Mouse (Mus musculus) heart, adult 8-10 months (tissue): Measurements from ENCODE around the gene Pfas. TPM values are rescaled to one million over a fixed set of nuclear protein-coding genes. Genes with fewer than 3 reads are reported as not detected.
A peak's percentile ranks its signal among the peaks of the same experiment; 100 is the strongest.
"Not testable (repeated sequence)": the region's sequence is repeated elsewhere in the genome, so short reads cannot be mapped to it uniquely, and the experiment has no call there.

Experiments used
- DNase-seq: peaks from one replicate; pipeline ENCODE4 v3.0.0; 2022; ENCODE audit warnings: low spot score
- total RNA-seq, 4 experiments: library from RNA; stranded (reverse); gene quantifications; 2 replicates each; pipeline ENCODE4 v1.2.4; 2022

Pfas gene
- total RNA-seq, 4 experiments from 2014 or later = 4.5 to 8.2 (median 5.3) TPM

- peak; percentile 90 for DNase-seq
These were observed 7.6 kb upstream of the Pfas start, which contains the start of gene Ctc1 for GRCm38 (mm10) chr11:69015644-69016441. Ctc1 (plus strand) TSS chr11:69015911.

GRCm38 (mm10) chr11:69012071-69012601 is 3.9 kb upstream of the Pfas start:
- peak; percentile 96 for DNase-seq

- DNase-seq = not testable (repeated sequence)
These were observed 3.2 kb upstream of the Pfas start for GRCm38 (mm10) chr11:69011445-69011844.

- DNase-seq = no peak
These were observed 2.4 kb upstream of the Pfas start for GRCm38 (mm10) chr11:69010400-69011323.

GRCm38 (mm10) chr11:69009508-69009907 is 1.2 kb upstream of the Pfas start:
- DNase-seq = no peak

GRCm38 (mm10) chr11:69006575-69006974 is 1.7 kb downstream of the Pfas start:
- not testable (repeated sequence) for DNase-seq

GRCm38 (mm10) chr11:69005193-69005592 is 3.1 kb downstream of the Pfas start:
- DNase-seq = no peak

GRCm38 (mm10) chr11:69003592-69003991 is 4.7 kb downstream of the Pfas start:
- DNase-seq = peak; percentile 15

- not testable (repeated sequence) for DNase-seq
These were observed 5.5 kb downstream of the Pfas start for GRCm38 (mm10) chr11:69002782-69003181.

- DNase-seq = no peak
These were observed 11.2 kb downstream of the Pfas start for GRCm38 (mm10) chr11:68997080-68997479.

GRCm38 (mm10) chr11:68994377-68994776 is 13.9 kb downstream of the Pfas start:
- DNase-seq = no peak

GRCm38 (mm10) chr11:68993122-68993521 is 15.1 kb downstream of the Pfas start:
- DNase-seq = no peak

- DNase-seq = no peak
These were observed 19.9 kb downstream of the Pfas start for GRCm38 (mm10) chr11:68988341-68988740.

GRCm38 (mm10) chr11:68987365-68987882 is 20.8 kb downstream of the Pfas start:
- DNase-seq = no peak

- DNase-seq = peak; percentile 73
These were observed 25.5 kb downstream of the Pfas start for GRCm38 (mm10) chr11:68982639-68983369.

GRCm38 (mm10) chr11:68980919-68981318 is 27.3 kb downstream of the Pfas start:
- DNase-seq = no peak

GRCm38 (mm10) chr11:68979320-68979733 is 28.9 kb downstream of the Pfas start:
- DNase-seq = no peak

- no peak for DNase-seq
These were observed 32.7 kb downstream of the Pfas start for GRCm38 (mm10) chr11:68975601-68976000.

- no peak for DNase-seq
These were observed 33.2 kb downstream of the Pfas start, which contains the start of gene Rangrf for GRCm38 (mm10) chr11:68975085-68975484. Rangrf (minus strand) TSS chr11:68975185.

- DNase-seq = no peak
These were observed 34.2 kb downstream of the Pfas start for GRCm38 (mm10) chr11:68974059-68974450.
